Mouse (Mus musculus) limb, embryonic 15.5 days (tissue): Measurements from ENCODE around the gene Popdc2. TPM values are rescaled to one million over a fixed set of nuclear protein-coding genes. Genes with fewer than 3 reads are reported as not detected.
"Not testable (repeated sequence)": the region's sequence is repeated elsewhere in the genome, so short reads cannot be mapped to it uniquely, and the experiment has no call there.

Experiments used
- ATAC-seq: fragments of 200-750 bp; cut with Nextera tagmentation; 2 replicates; pipeline ENCODE4 v1.8.0; 2017; ENCODE audit warnings: low read depth, moderate TSS enrichment; ENCODE audit not compliant: insufficient number of reproducible peaks, low FRiP score, low TSS enrichment
- H3K27ac ChIP-seq: fragments of 300-500 bp; sonication (generic); 2 replicates; pipeline ENCODE4 v1.5.1; 2015; ENCODE audit warnings: moderate library complexity, mild to moderate bottlenecking, inconsistent platforms
- H3K27me3 ChIP-seq: fragments of 300-500 bp; sonication (generic); 2 replicates; pipeline ENCODE4 v1.6.1; 2015; ENCODE audit warnings: inconsistent platforms
- H3K36me3 ChIP-seq: fragments of 300-500 bp; sonication (generic); 2 replicates; pipeline ENCODE4 v1.6.1; 2015; ENCODE audit warnings: inconsistent platforms
- H3K4me1 ChIP-seq: fragments of 300-500 bp; sonication (generic); 2 replicates; pipeline ENCODE4 v1.6.1; 2015; ENCODE audit warnings: inconsistent platforms
- H3K4me2 ChIP-seq: fragments of 300-500 bp; sonication (generic); 2 replicates; pipeline ENCODE4 v1.6.1; 2015; ENCODE audit warnings: mild to moderate bottlenecking, inconsistent platforms
- H3K4me3 ChIP-seq: fragments of 300-500 bp; sonication (generic); 2 replicates; pipeline ENCODE4 v1.5.1; 2015; ENCODE audit warnings: mild to moderate bottlenecking, inconsistent platforms
- H3K9ac ChIP-seq: fragments of 300-500 bp; sonication (generic); 2 replicates; pipeline ENCODE4 v1.6.1; 2015; ENCODE audit warnings: inconsistent platforms
- H3K9me3 ChIP-seq: fragments of 300-500 bp; sonication (generic); 2 replicates; pipeline ENCODE4 v1.6.1; 2016; ENCODE audit warnings: inconsistent platforms
- WGBS: fragments of 180-500 bp; shearing (Covaris S2); methylation state at CpG from one replicate; pipeline ENCODE4 v1.1.7; 2015; 5-methylcytosine and 5-hydroxymethylcytosine counted together
- polyA plus RNA-seq: library from polyadenylated mRNA; unstranded; fragments of >200 nt; fragmentation: Nextera tagmentation; extraction: Ambion mirVana; gene quantifications from 2 replicates; pipeline ENCODE4 v1.2.1, GENCODE M21; 2015

Popdc2 gene
- polyA plus RNA-seq, result 3.2 and 8.5 TPM in 2 replicates

GRCm38 (mm10) chr16:38361933-38362332 is at the start of gene Popdc2:
Popdc2 (plus strand) TSS chr16:38362209.
- no peaks in the 10 kb centered on the region for H3K36me3 ChIP-seq
- H3K4me1 ChIP-seq, result peaks cover 12% of the 10 kb centered on the region; the same call in 1 of the 2 replicates
- H3K4me3 ChIP-seq, result 0 out of 2 replicates have a peak within 1 kb of the TSS, but pooled peaks have one; percentile 4
- ATAC-seq, result no peak
- H3K9me3 ChIP-seq, result no peaks in the 10 kb centered on the region
- no peak within 1 kb of the TSS for H3K9ac ChIP-seq
- 19% methylated on average over 10 of the region's 10 CpGs for WGBS
- no peaks in the 10 kb centered on the region for H3K27me3 ChIP-seq
- H3K27ac ChIP-seq, result no peak within 1 kb of the TSS
- H3K4me2 ChIP-seq, result no peak within 1 kb of the TSS

DNA sequence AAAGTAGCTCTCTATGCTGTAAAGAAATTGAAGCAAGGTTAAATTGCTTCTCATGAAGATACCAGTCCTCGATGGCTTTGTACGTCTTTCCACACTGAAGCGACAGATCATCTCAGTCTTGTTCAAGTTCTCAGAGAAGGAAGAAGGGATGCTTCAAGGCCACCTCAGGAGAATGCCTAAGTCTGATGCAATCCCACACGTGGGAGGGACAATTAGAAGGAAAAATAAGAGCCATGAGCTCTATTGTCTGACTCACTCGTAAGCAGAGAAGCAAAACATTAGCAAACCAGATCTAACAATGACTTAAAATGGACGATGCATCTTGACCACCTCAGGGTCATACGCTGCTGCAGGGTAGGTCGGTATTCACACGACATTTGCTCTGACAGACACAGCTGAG is 43.5 kb upstream of the Popdc2 start:
- H3K36me3 ChIP-seq, result no peaks in the 10 kb centered on the region
- no peaks in the 10 kb centered on the region for H3K9me3 ChIP-seq
- H3K27me3 ChIP-seq, result no peaks in the 10 kb centered on the region
- no peak overlapping the region for H3K9ac ChIP-seq
- H3K4me1 ChIP-seq, result no peaks in the 10 kb centered on the region
- H3K4me3 ChIP-seq, result no peak overlapping the region
- H3K4me2 ChIP-seq, result no peak overlapping the region
- no peak overlapping the region for H3K27ac ChIP-seq
- 79% methylated on average over 9 of the region's 9 CpGs for WGBS
- ATAC-seq, result no peak

DNA sequence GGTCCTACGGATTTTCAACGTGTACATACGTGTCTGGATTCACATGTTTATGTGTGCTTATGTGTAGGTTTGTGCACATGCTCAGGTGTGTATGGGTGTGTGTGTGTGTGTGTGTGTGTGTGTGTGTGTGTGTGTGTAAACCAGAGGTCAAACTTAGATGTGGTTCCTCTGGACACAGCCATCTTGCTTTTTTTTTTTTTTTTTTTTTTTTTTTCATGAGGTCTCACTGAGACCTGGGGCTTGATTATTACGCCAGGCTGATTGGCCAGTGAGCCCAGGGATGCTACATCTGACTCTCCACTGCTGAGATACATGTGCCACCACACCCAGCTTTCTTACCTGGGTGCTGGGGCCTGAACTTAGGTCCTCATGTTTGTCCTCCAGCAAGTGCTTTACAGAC is 42.9 kb upstream of the Popdc2 start:
- Histone ChIP-seq H3K27me3 (no peaks in the 10 kb centered on the region), H3K9ac (no peak overlapping the region), H3K9me3 (no peaks in the 10 kb centered on the region), H3K4me1 (no peaks in the 10 kb centered on the region), H3K27ac (no peak overlapping the region), H3K4me3 (no peak overlapping the region), H3K4me2 (no peak overlapping the region), H3K36me3 (no peaks in the 10 kb centered on the region)
- no peak for ATAC-seq
- WGBS, result 79% methylated on average over 4 of the region's 4 CpGs

DNA sequence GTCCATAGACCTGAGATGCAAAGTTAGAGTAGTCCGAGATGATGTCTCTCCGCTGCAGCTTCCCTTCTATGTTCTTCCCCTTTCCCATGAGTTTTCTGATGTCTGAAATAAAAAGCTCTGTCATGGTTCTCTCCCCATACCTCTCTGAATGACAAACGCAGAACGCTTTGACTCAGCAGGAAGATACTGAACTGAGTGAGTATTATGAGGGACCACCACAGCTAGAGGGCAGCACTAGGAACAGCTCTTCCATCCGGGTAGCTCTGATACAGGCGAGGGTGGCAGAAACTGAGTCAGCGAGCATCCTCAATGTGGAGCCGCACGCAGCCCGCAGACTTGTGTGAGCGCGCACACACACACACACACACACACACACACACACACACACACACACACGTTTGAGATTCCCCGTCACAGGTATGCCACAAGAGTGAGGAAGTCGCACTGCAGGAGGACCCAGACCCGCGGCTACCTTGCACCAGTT is 40.5 kb upstream of the Popdc2 start:
- Histone ChIP-seq H3K27ac (no peak overlapping the region), H3K9me3 (no peaks in the 10 kb centered on the region), H3K27me3 (no peaks in the 10 kb centered on the region), H3K9ac (no peak overlapping the region), H3K36me3 (no peaks in the 10 kb centered on the region), H3K4me2 (0 out of 2 replicates have a peak overlapping the region, but pooled peaks have one; percentile 14), H3K4me1 (no peaks in the 10 kb centered on the region), H3K4me3 (peak overlapping the region; percentile 15; the same call in 1 of the 2 replicates)
- ATAC-seq, result no peak
- 39% methylated on average over 17 of the region's 17 CpGs for WGBS

- no peaks in the 10 kb centered on the region for H3K4me1 ChIP-seq
- no peak overlapping the region for H3K9ac ChIP-seq
- H3K4me3 ChIP-seq, result no peak overlapping the region
- ATAC-seq, result no peak
- no peaks in the 10 kb centered on the region for H3K27me3 ChIP-seq
- 92% methylated on average over 15 of the region's 15 CpGs for WGBS
- no peak overlapping the region for H3K4me2 ChIP-seq
- no peaks in the 10 kb centered on the region for H3K9me3 ChIP-seq
- H3K36me3 ChIP-seq, result no peaks in the 10 kb centered on the region
- no peak overlapping the region for H3K27ac ChIP-seq
Measured at GRCm38 (mm10) chr16:38324311-38324710, 37.7 kb upstream of the Popdc2 start.

DNA sequence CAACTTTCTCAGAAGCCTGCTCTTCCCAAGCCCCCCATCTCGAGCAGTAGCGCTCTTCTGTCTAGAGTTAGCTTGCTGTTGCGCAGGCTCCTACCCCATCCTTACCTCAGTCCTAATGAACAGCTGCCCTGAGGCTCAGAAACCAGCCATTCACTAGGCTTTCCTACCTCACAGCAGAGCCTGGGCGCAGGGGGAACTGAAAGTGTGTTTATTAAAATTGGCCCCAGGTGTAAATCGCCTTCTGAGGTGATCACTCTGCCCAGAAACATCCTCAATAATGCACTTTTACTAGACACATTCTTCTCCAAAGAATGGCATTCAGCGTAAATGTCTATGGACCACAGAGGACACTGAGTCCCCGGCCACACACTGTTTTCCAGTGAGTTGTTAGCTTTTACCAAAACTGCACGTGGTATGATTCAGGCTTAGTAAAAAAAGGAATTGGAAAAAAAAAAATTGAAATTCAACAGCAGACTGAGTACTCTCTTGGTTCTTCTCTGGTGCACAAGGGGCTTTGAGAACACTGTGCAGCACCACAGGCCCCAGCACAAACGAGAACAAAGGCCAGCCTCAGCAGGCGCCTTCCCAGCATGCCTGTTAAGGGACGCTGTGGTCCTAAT is 35.1 kb upstream of the Popdc2 start:
- Histone ChIP-seq H3K27me3 (no peaks in the 10 kb centered on the region), H3K4me2 (no peak overlapping the region), H3K4me1 (no peaks in the 10 kb centered on the region), H3K36me3 (no peaks in the 10 kb centered on the region), H3K9me3 (no peaks in the 10 kb centered on the region), H3K27ac (no peak overlapping the region), H3K4me3 (no peak overlapping the region), H3K9ac (no peak overlapping the region)
- ATAC-seq, result no peak
- WGBS, result 80% methylated on average over 11 of the region's 11 CpGs

- no peak overlapping the region for H3K9ac ChIP-seq
- WGBS, result 88% methylated on average over 3 of the region's 3 CpGs
Measured at GRCm38 (mm10) chr16:38329340-38329739, 32.7 kb upstream of the Popdc2 start.

DNA sequence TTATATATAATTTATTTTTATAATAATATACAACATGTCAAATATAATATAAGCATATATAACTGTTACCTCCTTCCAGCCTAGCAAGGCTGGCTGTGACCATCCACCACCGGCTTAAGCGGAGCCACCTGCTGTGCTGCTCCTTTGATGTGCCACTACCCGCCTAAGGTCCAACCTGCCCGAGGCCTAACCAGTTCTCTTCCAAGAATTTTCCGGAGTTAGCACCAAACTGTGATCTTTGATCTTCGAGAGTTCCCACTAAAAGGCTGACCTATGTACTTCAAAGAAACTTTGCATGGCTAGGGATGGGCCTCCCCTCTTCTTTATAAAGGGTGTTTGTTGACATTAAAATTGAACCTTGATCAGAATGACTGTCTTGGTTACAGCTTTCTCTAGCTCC is 27.6 kb upstream of the Popdc2 start:
- no peaks in the 10 kb centered on the region for H3K27me3 ChIP-seq
- H3K4me3 ChIP-seq, result no peak overlapping the region
- H3K4me1 ChIP-seq, result no peaks in the 10 kb centered on the region
- H3K36me3 ChIP-seq, result no peaks in the 10 kb centered on the region
- 16% methylated on average over 6 of the region's 6 CpGs for WGBS
- no peak overlapping the region for H3K9ac ChIP-seq
- H3K27ac ChIP-seq, result no peak overlapping the region
- ATAC-seq, result no peak
- no peak overlapping the region for H3K4me2 ChIP-seq
- H3K9me3 ChIP-seq, result no peaks in the 10 kb centered on the region

More at GRCm38 (mm10) chr16:38329340-38329739, 32.7 kb upstream of the Popdc2 start:
- Histone ChIP-seq H3K4me3 (no peak overlapping the region), H3K27ac (no peak overlapping the region), H3K36me3 (no peaks in the 10 kb centered on the region), H3K4me1 (no peaks in the 10 kb centered on the region), H3K27me3 (no peaks in the 10 kb centered on the region), H3K9me3 (no peaks in the 10 kb centered on the region), H3K4me2 (no peak overlapping the region)
- no peak for ATAC-seq

DNA sequence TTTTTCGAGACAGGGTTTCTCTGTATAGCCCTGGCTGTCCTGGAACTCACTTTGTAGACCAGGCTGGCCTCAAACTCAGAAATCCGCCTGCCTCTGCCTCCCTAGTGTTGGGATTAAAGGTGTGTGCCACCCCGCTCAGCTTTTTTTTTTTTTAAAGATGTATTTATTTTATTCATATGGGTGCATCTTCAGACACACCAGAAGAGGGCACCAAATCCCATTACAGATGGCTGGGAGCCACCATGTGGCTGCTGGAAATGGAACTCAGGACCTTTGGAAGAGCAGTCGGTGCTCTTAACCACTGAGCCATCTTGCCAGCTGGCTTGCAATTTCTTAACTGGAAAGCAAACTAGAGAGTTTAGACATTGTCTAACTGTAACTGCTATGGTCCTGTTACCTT is 23.9 kb upstream of the Popdc2 start:
- ATAC-seq, H3K4me3 ChIP-seq, H3K27ac ChIP-seq, H3K9ac ChIP-seq, H3K36me3 ChIP-seq, H3K27me3 ChIP-seq, H3K4me1 ChIP-seq, H3K4me2 ChIP-seq, H3K9me3 ChIP-seq: not testable (repeated sequence)
- 89% methylated on average over 4 of the region's 4 CpGs for WGBS

GRCm38 (mm10) chr16:38341396-38342324 is 20.3 kb upstream of the Popdc2 start, which contains the start of gene Maats1:
Maats1 (minus strand) TSS chr16:38342143.
- WGBS, result 10% methylated on average over 30 of the region's 30 CpGs
- Histone ChIP-seq H3K4me2 (peak within 1 kb of the TSS; percentile 71), H3K27me3 (no peaks in the 10 kb centered on the region), H3K36me3 (no peaks in the 10 kb centered on the region), H3K9me3 (no peaks in the 10 kb centered on the region), H3K4me1 (peaks cover 8% of the 10 kb centered on the region), H3K9ac (peak within 1 kb of the TSS; percentile 17; the same call in 1 of the 2 replicates), H3K27ac (no peak within 1 kb of the TSS), H3K4me3 (peak within 1 kb of the TSS; percentile 36)
- ATAC-seq, result peak; percentile 75

- Histone ChIP-seq H3K4me1 (peaks cover 13% of the 10 kb centered on the region), H3K4me3 (no peak overlapping the region), H3K27me3 (no peaks in the 10 kb centered on the region), H3K27ac (no peak overlapping the region), H3K36me3 (peaks cover 8% of the 10 kb centered on the region), H3K9ac (no peak overlapping the region), H3K9me3 (no peaks in the 10 kb centered on the region), H3K4me2 (no peak overlapping the region)
- WGBS, result 84% methylated on average over 3 of the region's 3 CpGs
- no peak for ATAC-seq
Measured at GRCm38 (mm10) chr16:38344941-38345725, 16.9 kb upstream of the Popdc2 start.
